In genomic region chr4:154456265-154456822, GRCm38 (mm10) we compare ENCODE assay signal across 18 mouse cellular contexts.
DNase-seq lines count a peak whose midpoint lies in the region; ATAC-seq and TF ChIP-seq lines count a peak whose summit lies in the region.
"Had no signal": no experiment of that assay in that cellular context is flagged by ENCODE, and none has a peak within 500 bp of the region (broad histone marks: within the 10 kb centered on the region; RNA-seq: fewer than 3 reads in every experiment).

No protein-coding gene starts in this region.

- no peak overlapping the region for H3K4me3 ChIP-seq in forebrain, embryonic 12.5 days (replicated peaks)
- no peak overlapping the region for H3K4me3 ChIP-seq in forebrain, embryonic 13.5 days
- no peak overlapping the region for H3K4me3 ChIP-seq in hindbrain, embryonic 13.5 days
- no peak overlapping the region for H3K4me3 ChIP-seq in hindbrain, embryonic 16.5 days (ENCODE audit: low read length)
- H3K4me3 ChIP-seq in forebrain, postnatal 0 days (ENCODE audit: low read depth, low read length): no peak overlapping the region
- H3K4me3 ChIP-seq: embryonic facial prominence, embryonic 15.5 days; erythroblast, embryonic 14.5 days; gastrocnemius, adult 2 months; hindbrain, embryonic 10.5 days; hindbrain, embryonic 15.5 days had no signal

- TF ChIP-seq POLR2A in brain, embryonic 14.5 days (IDR thresholded peaks at IDR 0.05; ENCODE audit: borderline replicate concordance, extremely low read depth, insufficient read depth, insufficient read length, poor library complexity, severe bottlenecking): no peak

- no peak for TF ChIP-seq CTCF in brain, embryonic 14.5 days (IDR thresholded peaks at IDR 0.05; ENCODE audit: borderline replicate concordance, extremely low read depth, insufficient read depth, insufficient read length)
- TF ChIP-seq CTCF in forebrain, postnatal 0 days (IDR thresholded peaks at IDR 0.05; ENCODE audit: low read depth): no peak

- no peak overlapping the region for H3K27ac ChIP-seq in forebrain, embryonic 12.5 days
- no peak overlapping the region for H3K27ac ChIP-seq in forebrain, embryonic 13.5 days
- H3K27ac ChIP-seq in hindbrain, embryonic 13.5 days: peak overlapping the region; percentile 26; the same call in 1 of the 2 replicates
- H3K27ac ChIP-seq in hindbrain, embryonic 16.5 days (ENCODE audit: low read depth, low read length): no peak overlapping the region
- 0 out of 2 replicates have a peak overlapping the region, but pooled peaks have one; percentile 15 for H3K27ac ChIP-seq in forebrain, postnatal 0 days (ENCODE audit: low read depth, low read length)
- H3K27ac ChIP-seq: embryonic facial prominence, embryonic 15.5 days; gastrocnemius, adult 2 months; hindbrain, embryonic 10.5 days; hindbrain, embryonic 15.5 days had no signal

- H3K4me2 ChIP-seq in forebrain, embryonic 12.5 days: no peak overlapping the region
- H3K4me2 ChIP-seq in forebrain, embryonic 13.5 days: no peak overlapping the region
- no peak overlapping the region for H3K4me2 ChIP-seq in hindbrain, embryonic 13.5 days
- H3K4me2 ChIP-seq in hindbrain, embryonic 16.5 days (ENCODE audit: low read length): no peak overlapping the region
- H3K4me2 ChIP-seq in forebrain, postnatal 0 days (ENCODE audit: low read depth): no peak overlapping the region
- H3K4me2 ChIP-seq: embryonic facial prominence, embryonic 15.5 days; hindbrain, embryonic 15.5 days had no signal

- no peaks in the 10 kb centered on the region; the same call in 1 of the 2 replicates for H3K36me3 ChIP-seq in forebrain, embryonic 12.5 days (replicated peaks)
- H3K36me3 ChIP-seq in forebrain, embryonic 13.5 days (ENCODE audit: poor library complexity, severe bottlenecking): no peaks in the 10 kb centered on the region
- no peaks in the 10 kb centered on the region for H3K36me3 ChIP-seq in hindbrain, embryonic 13.5 days
- no peaks in the 10 kb centered on the region for H3K36me3 ChIP-seq in hindbrain, embryonic 16.5 days (ENCODE audit: control insufficient read depth, insufficient read depth, low read length)
- no peaks in the 10 kb centered on the region for H3K36me3 ChIP-seq in forebrain, postnatal 0 days (ENCODE audit: insufficient read depth)
- H3K36me3 ChIP-seq: embryonic facial prominence, embryonic 15.5 days; hindbrain, embryonic 10.5 days; hindbrain, embryonic 15.5 days had no signal

- H3K9ac ChIP-seq in forebrain, embryonic 12.5 days: no peak overlapping the region
- H3K9ac ChIP-seq in forebrain, embryonic 13.5 days: no peak overlapping the region
- H3K9ac ChIP-seq in hindbrain, embryonic 13.5 days: no peak overlapping the region
- H3K9ac ChIP-seq in hindbrain, embryonic 16.5 days (ENCODE audit: low read depth, low read length): no peak overlapping the region
- no peak overlapping the region for H3K9ac ChIP-seq in forebrain, postnatal 0 days
- H3K9ac ChIP-seq: embryonic facial prominence, embryonic 15.5 days; hindbrain, embryonic 15.5 days had no signal

- ATAC-seq in forebrain, embryonic 12.5 days (ENCODE audit: low FRiP score): peak; percentile 11; the same call in 1 of the 2 replicates
- no peak for ATAC-seq in forebrain, embryonic 13.5 days
- no peak for ATAC-seq in hindbrain, embryonic 13.5 days (ENCODE audit: low FRiP score)
- no peak for ATAC-seq in hindbrain, embryonic 16.5 days
- ATAC-seq in forebrain, postnatal 0 days: peak; percentile 59; the same call in 1 of the 2 replicates
- ATAC-seq: inflammation-experienced regulatory T-cells, adult 6 months had no signal

- DNase-seq in brain, embryonic 14.5 days (ENCODE audit: low read depth): peak; percentile 72
- DNase-seq in forebrain, postnatal 0 days: no peak
- DNase-seq in adrenal gland, postnatal 14 days: no peak
- DNase-seq: adrenal gland, postnatal 10 days; cerebellum, adult 2 months; cerebellum, postnatal 10 days; gastrocnemius, adult 2 months; gastrocnemius, postnatal 25 days; kidney, adult 18-20 months had no signal

- peaks cover 81% of the 10 kb centered on the region for H3K27me3 ChIP-seq in forebrain, embryonic 12.5 days
- H3K27me3 ChIP-seq in forebrain, embryonic 13.5 days: peaks cover 42% of the 10 kb centered on the region
- peaks cover 89% of the 10 kb centered on the region for H3K27me3 ChIP-seq in hindbrain, embryonic 13.5 days
- H3K27me3 ChIP-seq in hindbrain, embryonic 16.5 days (replicated peaks; ENCODE audit: control insufficient read depth, insufficient read depth, low read length): no peaks in the 10 kb centered on the region; the same call in 1 of the 2 replicates
- H3K27me3 ChIP-seq in forebrain, postnatal 0 days (ENCODE audit: insufficient read depth, low read length): no peaks in the 10 kb centered on the region
- H3K27me3 ChIP-seq: embryonic facial prominence, embryonic 15.5 days had no signal

- peaks cover 14% of the 10 kb centered on the region for H3K4me1 ChIP-seq in forebrain, embryonic 12.5 days
- H3K4me1 ChIP-seq in forebrain, embryonic 13.5 days: peaks cover 33% of the 10 kb centered on the region
- H3K4me1 ChIP-seq in hindbrain, embryonic 13.5 days (replicated peaks): peaks cover 22% of the 10 kb centered on the region
- H3K4me1 ChIP-seq in hindbrain, embryonic 16.5 days (ENCODE audit: control insufficient read depth, insufficient read depth, low read depth, low read length): peaks cover 5% of the 10 kb centered on the region; the same call in 1 of the 2 replicates
- no peaks in the 10 kb centered on the region for H3K4me1 ChIP-seq in forebrain, postnatal 0 days (ENCODE audit: insufficient read depth)

- 14% methylated on average over 11 of the region's 11 CpGs for WGBS in forebrain, embryonic 12.5 days
- WGBS in forebrain, embryonic 13.5 days: 12% methylated on average over 11 of the region's 11 CpGs
- 42% methylated on average over 11 of the region's 11 CpGs for WGBS in hindbrain, embryonic 13.5 days
- 42% methylated on average over 11 of the region's 11 CpGs for WGBS in hindbrain, embryonic 16.5 days
- 21% methylated on average over 11 of the region's 11 CpGs for WGBS in forebrain, postnatal 0 days

- H3K9me3 ChIP-seq in forebrain, embryonic 12.5 days: no peaks in the 10 kb centered on the region
- no peaks in the 10 kb centered on the region for H3K9me3 ChIP-seq in forebrain, embryonic 13.5 days (replicated peaks)
- no peaks in the 10 kb centered on the region for H3K9me3 ChIP-seq in hindbrain, embryonic 13.5 days
- no peaks in the 10 kb centered on the region for H3K9me3 ChIP-seq in hindbrain, embryonic 16.5 days (ENCODE audit: control insufficient read depth, low read length)
- no peaks in the 10 kb centered on the region for H3K9me3 ChIP-seq in forebrain, postnatal 0 days (ENCODE audit: low read length)
- H3K9me3 ChIP-seq: embryonic facial prominence, embryonic 15.5 days; hindbrain, embryonic 10.5 days; hindbrain, embryonic 15.5 days had no signal

Comparison
In these comparisons a context has a peak if more than half of its experiments do, and no peak if none do; other contexts are left out.
1. ATAC-seq: peak in forebrain, embryonic 12.5 days (single experiment) and forebrain, postnatal 0 days (single experiment); none in forebrain, embryonic 13.5 days (single experiment), hindbrain, embryonic 13.5 days (single experiment) and hindbrain, embryonic 16.5 days (single experiment).
2. H3K27ac ChIP-seq: peak in hindbrain, embryonic 13.5 days (single experiment) and forebrain, postnatal 0 days (single experiment); none in forebrain, embryonic 12.5 days (single experiment), forebrain, embryonic 13.5 days (single experiment) and hindbrain, embryonic 16.5 days (single experiment).